Mouse (Mus musculus) adrenal gland (tissue): ENCODE results near the gene Fkbpl.

ENCODE experiments used
- intact Hi-C: fragments of 180-260 bp; cut with DNase I; formaldehyde crosslinking; loops from one replicate; pipeline ENCODE4 v1.15.1; 2025

Gene Fkbpl

DNA sequence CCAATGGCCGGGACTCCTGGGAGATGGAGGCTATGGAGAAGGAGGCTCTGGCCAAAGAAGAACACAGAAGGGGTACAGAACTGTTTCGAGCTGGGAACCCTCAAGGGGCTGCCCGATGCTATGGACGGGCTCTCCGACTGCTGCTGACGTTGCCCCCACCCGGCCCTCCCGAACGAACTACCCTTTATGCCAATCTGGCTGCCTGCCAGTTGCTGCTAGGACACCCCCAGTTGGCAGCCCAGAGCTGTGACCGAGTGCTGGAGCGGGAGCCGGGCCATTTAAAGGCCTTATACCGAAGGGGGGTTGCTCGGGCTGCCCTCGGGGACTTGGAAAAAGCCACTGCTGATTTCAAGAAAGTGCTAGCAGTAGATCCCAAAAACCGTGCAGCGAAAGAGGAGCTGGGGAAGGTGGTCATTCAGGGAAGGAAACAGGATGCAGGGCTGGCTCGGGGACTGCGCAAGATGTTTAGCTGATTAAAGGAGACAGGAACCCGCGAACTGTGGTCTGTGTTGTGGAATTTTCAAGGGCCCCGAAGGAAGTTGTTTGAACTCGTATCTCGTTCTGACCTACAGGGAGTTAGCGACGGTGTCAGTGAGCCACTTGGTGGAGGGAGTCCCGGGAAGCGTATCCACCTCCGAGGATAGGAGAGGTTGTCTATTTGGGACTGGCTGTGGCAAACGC is 1.4 kb downstream of the Fkbpl start:
- intact Hi-C loops: no loop called here

GRCm38 (mm10) chr17:34646906-34647787 is 2.6 kb downstream of the Fkbpl start, which contains the start of gene Atf6b:
Atf6b (plus strand) TSS chr17:34647146.
- intact Hi-C loops: no loop called here

GRCm38 (mm10) chr17:34648141-34648890 is 3.8 kb downstream of the Fkbpl start:
- intact Hi-C loops: no loop called here

GRCm38 (mm10) chr17:34649106-34649864 is 4.7 kb downstream of the Fkbpl start:
- intact Hi-C loops: loop anchor here (1.0 kb wide), 1 partner anchor 29 kb away; no protein-coding TSS in a partner anchor

DNA sequence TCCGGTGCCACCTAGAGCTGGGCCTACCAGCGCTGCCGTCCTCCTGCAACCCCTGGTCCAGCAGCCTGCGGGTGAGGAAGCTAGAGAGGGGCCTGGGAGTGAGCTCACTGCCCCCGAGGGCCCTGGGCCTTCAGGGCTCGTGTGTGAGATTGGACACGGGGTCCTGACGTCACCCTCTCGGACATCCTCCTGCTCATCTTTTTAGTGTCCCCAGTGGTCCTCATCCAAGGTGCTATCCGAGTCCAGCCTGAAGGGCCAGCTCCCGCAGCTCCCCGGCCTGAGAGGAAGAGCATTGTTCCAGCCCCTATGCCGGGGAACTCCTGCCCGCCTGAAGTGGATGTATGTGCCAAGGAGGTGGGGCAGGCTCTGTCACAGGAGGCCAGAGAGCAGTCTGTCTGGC is 6.2 kb downstream of the Fkbpl start:
- intact Hi-C loops: loop anchor here (5.0 kb wide), 1 partner anchor 33 kb away; the partner anchor contains the start of gene Egfl8

- intact Hi-C loops: loop anchor here (2.0 to 5.0 kb wide), 2 partner anchors 34 to 61 kb away; partner anchors contain the start of gene Egfl8
Observed at GRCm38 (mm10) chr17:34651507-34652221, 7.1 kb downstream of the Fkbpl start.

DNA sequence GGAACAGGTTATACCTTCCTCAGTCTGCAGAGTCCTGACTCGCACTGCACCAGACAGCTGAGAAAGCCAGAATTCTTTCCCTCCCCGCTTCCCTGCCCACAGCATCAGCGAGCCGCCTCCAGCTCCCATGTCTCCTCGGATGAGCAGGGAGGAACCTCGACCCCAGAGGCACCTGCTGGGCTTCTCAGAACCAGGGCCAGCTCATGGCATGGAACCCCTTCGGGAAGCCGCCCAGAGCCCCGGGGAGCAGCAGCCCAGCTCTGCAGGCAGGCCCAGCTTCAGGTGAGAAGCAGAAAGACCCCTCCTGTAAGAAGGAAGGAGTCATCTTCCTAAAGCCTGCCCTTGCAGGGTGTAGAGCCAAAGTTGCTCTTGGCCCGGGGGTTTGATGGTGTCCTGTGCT is 8.0 kb downstream of the Fkbpl start:
- intact Hi-C loops: loop anchor here (2.0 to 5.0 kb wide), 2 partner anchors 35 to 60 kb away; partner anchors contain the start of gene Egfl8

DNA sequence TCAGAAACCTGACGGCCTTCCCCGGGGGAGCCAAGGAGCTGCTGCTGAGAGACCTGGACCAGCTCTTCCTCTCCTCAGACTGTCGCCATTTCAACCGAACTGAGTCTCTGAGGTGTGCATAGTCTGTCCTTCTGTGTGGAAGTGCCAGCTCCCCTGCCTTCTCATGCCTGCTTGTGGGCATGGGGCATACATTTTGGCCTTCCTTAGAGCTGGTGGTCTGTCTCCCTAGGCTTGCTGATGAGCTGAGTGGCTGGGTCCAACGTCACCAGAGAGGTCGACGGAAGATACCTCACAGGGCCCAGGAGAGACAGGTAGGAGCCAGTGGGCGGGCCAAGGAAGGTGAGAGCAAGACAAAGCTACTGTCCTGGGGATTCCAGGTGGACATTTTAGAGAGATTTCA is 8.4 kb downstream of the Fkbpl start:
- intact Hi-C loops: loop anchor here (2.0 to 5.0 kb wide), 2 partner anchors 36 to 60 kb away; partner anchors contain the start of gene Egfl8

GRCm38 (mm10) chr17:34653746-34654285 is 9.3 kb downstream of the Fkbpl start:
- intact Hi-C loops: loop anchor here (2.0 to 5.0 kb wide), 2 partner anchors 37 to 59 kb away; partner anchors contain the start of gene Egfl8

- intact Hi-C loops: loop anchor here (5.0 kb wide), 1 partner anchor 37 kb away; the partner anchor contains the start of gene Egfl8
Observed at GRCm38 (mm10) chr17:34654392-34654791, 9.8 kb downstream of the Fkbpl start.

DNA sequence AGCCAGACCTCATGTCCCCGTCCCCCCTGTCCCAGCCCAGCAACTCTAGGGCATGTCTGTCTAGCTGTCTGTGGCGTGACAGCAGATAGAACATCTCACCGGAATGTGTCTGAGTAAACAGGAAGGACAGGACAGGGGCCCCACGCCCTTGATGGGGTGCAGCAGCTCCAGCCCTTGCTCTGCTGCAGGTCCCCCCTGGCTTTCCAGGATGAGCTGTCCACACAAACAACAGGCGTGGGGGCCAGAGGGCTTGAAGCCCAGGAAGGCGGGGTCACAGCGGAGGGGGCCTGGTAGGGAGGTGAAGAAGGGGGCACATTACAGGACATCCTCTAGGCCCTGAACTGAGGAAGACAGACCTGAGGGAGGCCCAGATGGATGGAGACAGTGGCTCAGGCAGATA is 10.6 kb downstream of the Fkbpl start:
- intact Hi-C loops: no loop called here

DNA sequence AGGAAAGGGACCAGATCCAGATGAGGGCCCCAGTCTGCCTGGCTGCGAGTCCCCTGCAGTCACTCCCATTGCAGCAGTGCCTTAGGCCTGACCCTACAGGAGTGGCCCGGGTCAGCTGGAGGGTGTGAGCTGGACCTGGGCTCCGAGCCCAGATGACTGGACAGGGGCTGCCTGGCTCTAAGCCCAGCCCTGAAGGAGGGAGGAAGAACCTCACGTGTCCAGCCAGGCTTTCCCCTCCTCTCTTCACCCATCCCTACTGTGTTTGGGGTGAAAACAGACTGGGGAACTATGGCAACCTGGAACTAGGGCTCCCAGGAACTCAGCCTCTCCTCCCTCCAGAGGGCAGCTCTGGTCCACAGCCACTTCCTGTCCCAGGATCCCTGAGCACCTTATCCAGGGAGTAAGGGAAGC is 11.0 kb downstream of the Fkbpl start:
- intact Hi-C loops: no loop called here

DNA sequence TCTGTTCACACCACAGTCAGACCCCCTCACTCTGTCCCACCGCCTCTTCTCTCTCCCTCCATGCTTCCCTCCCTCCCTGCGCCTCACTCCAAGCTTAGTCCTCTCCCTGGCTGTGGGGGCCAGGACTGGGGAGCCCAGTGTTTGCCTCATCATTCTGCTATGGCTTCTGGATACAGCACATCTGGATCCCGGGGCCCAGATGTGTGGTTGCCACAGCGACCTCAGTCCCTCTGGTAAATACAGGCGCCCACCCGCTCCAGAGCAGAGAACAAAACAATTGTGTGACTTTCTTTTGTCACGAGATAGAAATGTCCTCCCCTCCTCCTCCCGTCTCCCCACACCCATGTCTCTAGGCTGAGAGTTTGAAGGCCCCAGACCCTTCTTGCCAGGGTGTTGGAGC is 12.1 kb downstream of the Fkbpl start:
- intact Hi-C loops: no loop called here

DNA sequence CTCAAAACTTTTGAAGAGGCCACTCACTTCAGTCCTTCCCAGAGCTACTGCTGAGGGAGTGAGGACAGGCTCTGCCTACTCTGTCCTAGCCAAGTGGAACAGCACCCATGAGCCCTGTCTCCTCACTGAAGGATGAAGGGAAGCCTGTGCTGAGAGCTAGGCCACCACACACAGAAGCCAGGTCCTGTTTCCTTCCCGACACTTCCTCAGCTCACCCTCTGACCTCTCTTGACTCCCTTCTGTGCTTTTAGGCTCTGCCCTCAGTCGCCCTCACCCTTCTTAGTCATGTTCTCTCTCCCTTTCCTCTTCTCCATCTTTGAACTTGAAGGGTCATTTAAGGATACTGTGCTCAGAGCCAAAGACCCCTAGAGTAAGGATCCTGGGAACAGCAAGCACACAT is 12.7 kb downstream of the Fkbpl start:
- intact Hi-C loops: no loop called here

DNA sequence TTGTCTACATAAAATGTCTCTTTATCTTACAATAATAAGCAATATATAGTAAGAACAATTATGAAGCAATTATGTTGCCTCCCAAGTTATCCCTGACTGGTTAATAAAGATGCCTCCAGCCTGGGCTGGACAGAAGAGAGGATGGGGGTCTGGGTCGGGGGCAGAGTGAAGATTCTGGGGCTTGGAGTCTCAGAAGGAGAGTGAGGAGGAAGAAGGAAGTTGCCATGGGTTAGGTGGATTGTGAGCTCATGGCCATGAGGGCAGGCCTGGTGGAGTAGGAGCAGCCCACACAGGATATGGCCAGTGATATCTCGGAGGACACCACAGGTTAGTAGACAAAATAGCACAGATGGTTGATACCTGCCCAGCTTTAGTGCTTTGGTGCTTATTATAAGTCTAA is 13.6 kb downstream of the Fkbpl start:
- intact Hi-C loops: no loop called here

DNA sequence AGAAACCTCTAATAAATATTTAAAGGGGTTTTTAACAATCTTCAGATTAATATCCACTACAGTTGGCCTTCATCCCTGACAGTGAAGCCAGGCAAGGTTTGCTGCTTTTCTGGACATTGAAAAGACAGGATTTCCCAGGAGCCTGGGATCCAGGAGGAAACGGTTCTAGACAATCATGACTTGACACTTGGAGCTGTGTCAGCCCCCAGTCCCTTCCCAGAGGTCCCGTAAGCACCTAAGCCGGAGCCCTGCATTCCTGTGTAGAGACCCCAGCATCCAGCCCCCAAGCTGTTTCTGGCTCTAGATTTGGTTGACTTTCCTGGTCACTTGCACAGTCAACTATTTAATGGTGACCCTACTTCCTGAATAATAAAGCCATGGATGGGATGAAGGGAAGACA is 14.0 kb downstream of the Fkbpl start:
- intact Hi-C loops: no loop called here

DNA sequence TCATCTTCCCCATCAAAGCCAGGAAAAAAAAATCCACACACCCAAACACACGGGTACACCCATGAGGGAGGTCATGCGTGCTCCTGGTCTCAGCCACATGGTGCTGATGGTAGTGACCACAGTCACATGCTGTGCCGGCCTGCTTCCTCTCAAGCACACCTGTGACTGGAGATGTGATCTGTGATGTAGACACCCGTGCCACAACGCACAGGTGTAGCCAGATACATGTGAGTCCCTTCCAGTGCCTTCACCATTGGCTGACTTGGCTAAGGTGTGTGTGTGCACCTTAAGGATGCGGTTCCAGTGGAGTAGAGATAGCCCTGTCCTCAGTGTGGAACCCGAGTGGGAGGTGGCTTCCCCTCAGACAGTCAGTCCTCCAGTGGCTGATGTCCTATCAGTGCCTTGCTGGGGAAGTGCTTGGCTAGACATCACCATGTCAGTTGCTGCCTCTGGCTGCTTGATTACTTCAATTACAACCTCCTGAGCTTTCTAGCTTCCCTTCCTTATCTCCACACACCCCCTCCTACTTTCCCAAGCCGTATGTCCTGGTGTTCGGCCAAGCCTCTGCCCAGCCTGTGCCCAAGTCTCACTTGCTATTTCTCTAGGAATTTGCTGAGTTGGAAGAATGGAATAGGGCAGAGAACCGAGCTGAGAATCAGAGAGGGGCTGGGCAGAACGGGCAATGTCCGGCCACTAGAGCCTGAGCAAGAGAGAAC is 14.8 kb downstream of the Fkbpl start:
- intact Hi-C loops: no loop called here

DNA sequence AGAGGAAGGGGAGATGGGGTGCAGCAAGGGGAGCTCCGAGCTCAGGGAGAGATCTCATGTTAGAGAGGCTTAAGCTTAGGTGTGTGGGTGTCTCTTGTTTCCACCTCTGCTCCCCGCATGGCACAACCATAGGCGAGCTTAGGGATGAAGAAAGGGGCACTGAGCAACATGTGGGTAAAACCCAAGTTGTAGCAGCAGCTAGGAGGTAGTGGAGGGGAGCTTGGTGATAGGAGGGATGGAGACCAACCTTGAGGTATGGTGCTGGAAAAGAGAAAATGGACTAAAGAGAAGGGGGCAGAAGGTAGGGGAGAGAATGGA is 15.3 kb downstream of the Fkbpl start:
- intact Hi-C loops: no loop called here

DNA sequence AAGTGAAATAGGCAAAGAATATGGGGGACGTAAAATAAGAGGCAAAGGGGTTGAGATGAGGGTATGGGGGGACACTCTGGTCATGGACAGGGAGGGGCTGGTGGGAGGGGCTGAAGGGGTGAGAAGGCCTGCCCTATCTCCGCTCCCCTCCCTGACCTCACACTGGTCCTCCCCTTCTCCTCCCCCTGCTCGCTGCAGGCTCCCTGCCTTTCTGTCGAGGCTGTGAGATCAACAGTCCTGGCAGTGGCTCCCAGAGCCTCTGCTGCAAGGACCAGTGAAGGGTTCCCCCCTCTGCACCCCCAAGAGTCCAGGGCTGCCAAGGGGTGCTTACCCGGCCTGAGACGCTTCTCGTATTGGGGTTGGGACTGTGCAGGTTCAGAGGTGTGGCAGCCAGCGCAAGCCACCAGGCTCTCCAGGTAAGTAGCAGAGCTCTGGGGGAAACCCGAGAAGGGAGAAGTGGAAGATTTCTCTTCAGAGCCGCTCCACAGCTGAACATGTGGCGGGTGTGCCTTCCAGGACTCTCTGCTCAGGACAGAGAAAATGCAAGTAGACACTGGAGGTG is 15.8 kb downstream of the Fkbpl start:
- intact Hi-C loops: no loop called here
